Mouse (Mus musculus) cerebellum, adult 2 months (tissue): ENCODE data around the gene Kcnma1. TPM values are rescaled to one million over a fixed set of nuclear protein-coding genes. Genes with fewer than 3 reads are reported as not detected.

Experiments
- DNase-seq, 2 experiments: peaks; one replicate each; pipeline ENCODE4 v3.0.0; 2021
- H3K27ac ChIP-seq: fragments of 200-500 bp; 2 replicates; pipeline ENCODE4 v1.5.1; 2012; ENCODE audit warnings: low read length, control low read depth, inconsistent platforms; ENCODE audit not compliant: insufficient read depth
- H3K27me3 ChIP-seq: fragments of 200-500 bp; 2 replicates; pipeline ENCODE4 v1.6.1; 2012; ENCODE audit warnings: inconsistent platforms, mild to moderate bottlenecking, low read length, moderate library complexity; ENCODE audit not compliant: control insufficient read depth, insufficient read depth
- H3K4me1 ChIP-seq: fragments of 200-500 bp; 2 replicates; pipeline ENCODE4 v1.6.1; 2011; ENCODE audit warnings: low read length; ENCODE audit not compliant: control insufficient read depth, insufficient read depth
- H3K4me3 ChIP-seq: fragments of 200-500 bp; replicated peaks from 2 replicates; pipeline ENCODE3; 2011; ENCODE audit warnings: mild to moderate bottlenecking, low read depth, low read length, control low read depth; ENCODE audit not compliant: insufficient read depth
- CTCF ChIP-seq: fragments of 200-500 bp; IDR thresholded peaks from 2 replicates; pipeline ENCODE4 v1.5.1; 2011; ENCODE audit warnings: low read depth, mild to moderate bottlenecking, control low read depth, low read length, moderate library complexity, borderline replicate concordance; ENCODE audit not compliant: insufficient read depth
- POLR2A ChIP-seq: fragments of 200-500 bp; IDR thresholded peaks from 2 replicates; pipeline ENCODE4 v1.6.1; 2011; ENCODE audit warnings: low read length, control low read depth, borderline replicate concordance; ENCODE audit not compliant: insufficient read depth
- WGBS: fragments of 180-500 bp; shearing (Covaris S2); methylation state at CpG from one replicate; pipeline ENCODE4 v1.1.7; 2018; 5-methylcytosine and 5-hydroxymethylcytosine counted together
- polyA plus RNA-seq: library from polyadenylated mRNA; depleted of rRNA; stranded (reverse); fragments of >200 nt; gene quantifications from 2 replicates; pipeline ENCODE4 v1.2.3, GENCODE M21; 2012

The Kcnma1 gene
- polyA plus RNA-seq, 1 experiment: 40.4 TPM

DNA sequence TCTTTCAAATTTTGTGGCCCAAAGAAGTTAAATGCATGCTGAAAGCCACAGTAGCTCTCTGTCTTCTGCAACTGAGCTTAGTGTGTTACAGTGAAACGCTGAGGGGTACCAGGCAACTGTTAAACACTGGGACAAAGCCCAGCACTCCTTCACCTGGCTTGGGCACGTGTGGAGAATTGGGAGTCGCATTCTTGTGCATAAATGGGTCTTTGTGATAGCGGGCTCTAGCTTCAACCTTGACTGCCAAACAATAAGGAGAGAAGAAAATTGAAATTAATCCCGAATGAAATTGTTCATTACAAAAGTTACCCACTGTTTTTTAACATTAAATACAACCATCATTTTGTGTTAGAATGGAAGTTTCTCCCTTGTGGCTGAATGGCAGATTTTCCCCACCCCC lies 623.5 kb downstream of the Kcnma1 start:
- no peaks in the 10 kb centered on the region for H3K4me1 ChIP-seq

DNA sequence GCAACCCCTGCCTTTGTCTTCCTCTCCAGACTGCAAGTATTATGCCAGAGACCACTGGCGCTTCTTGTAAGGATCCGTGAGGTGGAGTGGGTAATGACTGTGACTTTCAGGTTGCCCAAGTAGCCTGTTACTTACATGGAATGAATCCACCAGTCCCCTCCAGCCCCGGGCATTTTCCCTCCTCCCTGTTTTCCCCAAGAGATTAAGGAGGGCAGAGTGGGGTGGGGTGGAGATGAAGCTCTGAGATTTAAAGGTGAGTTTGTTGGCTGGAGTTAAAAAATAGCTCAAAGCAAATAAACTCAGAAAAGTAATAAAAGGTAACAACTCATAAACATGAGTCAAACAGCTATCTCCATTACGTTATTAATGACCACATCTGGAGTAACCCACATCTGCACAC lies 624.1 kb downstream of the Kcnma1 start:
- Histone ChIP-seq H3K27ac (no peak overlapping the region), H3K27me3 (no peaks in the 10 kb centered on the region), H3K4me1 (no peaks in the 10 kb centered on the region), H3K4me3 (no peak overlapping the region)
- 68% methylated on average over 4 of the region's 4 CpGs for WGBS
- TF ChIP-seq POLR2A (no peak), CTCF (no peak)
- DNase-seq: no peak

More for the DNA sequence above, 623.5 kb downstream of the Kcnma1 start:
- Histone ChIP-seq H3K27me3 (no peaks in the 10 kb centered on the region), H3K27ac (no peak overlapping the region), H3K4me3 (no peak overlapping the region)
- no peak for DNase-seq
- TF ChIP-seq CTCF (no peak), POLR2A (no peak)
- WGBS: 66% methylated on average over 5 of the region's 5 CpGs

DNA sequence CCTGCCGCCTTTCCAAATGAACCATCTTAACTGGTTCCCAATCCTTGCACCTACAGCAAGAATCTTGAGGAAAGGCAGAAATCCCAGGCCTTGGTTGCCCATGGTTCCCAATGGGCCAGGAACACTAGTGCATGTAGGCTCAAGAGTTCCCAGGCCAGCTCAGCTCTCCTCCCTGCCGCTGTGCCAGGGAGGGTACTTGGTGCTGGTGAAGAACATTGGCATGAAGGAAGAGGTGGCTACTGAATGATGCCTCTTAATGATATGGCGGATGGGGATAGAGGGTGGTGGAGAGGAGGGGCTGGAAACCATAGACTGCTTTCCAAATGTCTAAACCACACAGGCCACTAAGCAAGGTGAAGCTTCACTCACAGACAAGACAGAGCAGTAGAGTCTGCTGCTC lies 627.5 kb downstream of the Kcnma1 start:
- Histone ChIP-seq H3K27me3 (no peaks in the 10 kb centered on the region), H3K4me3 (no peak overlapping the region), H3K27ac (no peak overlapping the region), H3K4me1 (no peaks in the 10 kb centered on the region)
- WGBS: 94% methylated on average over 3 of the region's 3 CpGs
- no peak for TF ChIP-seq CTCF
- TF ChIP-seq POLR2A: no peak
- DNase-seq: no peak

DNA sequence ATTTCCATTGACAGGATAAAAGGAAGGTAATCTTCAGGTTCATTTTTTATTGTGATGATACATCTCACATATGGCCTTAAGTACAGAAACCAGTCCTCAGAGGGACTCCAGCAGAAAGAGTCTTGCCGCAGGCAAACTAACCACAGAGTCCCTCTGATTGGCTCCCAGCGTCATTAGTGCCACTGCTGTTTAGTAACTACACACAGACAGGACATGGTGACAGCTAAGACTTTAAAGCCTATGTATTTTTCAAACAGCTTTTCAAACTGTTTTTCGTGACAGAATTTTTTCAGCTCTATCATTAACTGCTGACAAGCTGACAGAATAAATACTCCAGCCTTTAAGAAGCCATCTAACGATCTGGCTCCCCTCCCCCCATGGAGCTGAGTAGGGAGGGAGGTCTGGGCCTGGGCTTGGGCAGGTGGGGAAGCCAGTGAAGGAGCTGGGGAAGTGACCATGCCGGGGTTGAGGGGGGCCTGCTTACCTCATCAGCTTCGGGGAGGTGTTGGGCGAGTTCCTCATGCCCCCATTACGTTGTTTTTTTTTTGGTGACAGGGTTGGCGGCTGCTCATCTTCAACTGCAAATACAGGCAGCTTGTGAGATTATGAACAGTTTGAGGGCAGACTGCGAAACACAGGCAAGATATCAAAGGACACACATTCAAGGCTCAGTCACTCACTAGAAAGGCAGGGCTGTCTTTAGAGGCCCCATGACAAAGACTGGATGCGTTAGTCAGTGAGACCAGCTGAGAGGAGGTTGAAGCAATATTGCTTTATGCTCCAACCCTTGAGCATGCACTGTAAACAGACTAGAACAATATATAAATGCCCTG lies 628.3 kb downstream of the Kcnma1 start:
- H3K27me3 ChIP-seq: no peaks in the 10 kb centered on the region
- DNase-seq: no peak
- no peak overlapping the region for H3K27ac ChIP-seq
- TF ChIP-seq CTCF: no peak
- no peaks in the 10 kb centered on the region for H3K4me1 ChIP-seq
- H3K4me3 ChIP-seq: no peak overlapping the region
- WGBS: 59% methylated on average over 11 of the region's 11 CpGs

DNA sequence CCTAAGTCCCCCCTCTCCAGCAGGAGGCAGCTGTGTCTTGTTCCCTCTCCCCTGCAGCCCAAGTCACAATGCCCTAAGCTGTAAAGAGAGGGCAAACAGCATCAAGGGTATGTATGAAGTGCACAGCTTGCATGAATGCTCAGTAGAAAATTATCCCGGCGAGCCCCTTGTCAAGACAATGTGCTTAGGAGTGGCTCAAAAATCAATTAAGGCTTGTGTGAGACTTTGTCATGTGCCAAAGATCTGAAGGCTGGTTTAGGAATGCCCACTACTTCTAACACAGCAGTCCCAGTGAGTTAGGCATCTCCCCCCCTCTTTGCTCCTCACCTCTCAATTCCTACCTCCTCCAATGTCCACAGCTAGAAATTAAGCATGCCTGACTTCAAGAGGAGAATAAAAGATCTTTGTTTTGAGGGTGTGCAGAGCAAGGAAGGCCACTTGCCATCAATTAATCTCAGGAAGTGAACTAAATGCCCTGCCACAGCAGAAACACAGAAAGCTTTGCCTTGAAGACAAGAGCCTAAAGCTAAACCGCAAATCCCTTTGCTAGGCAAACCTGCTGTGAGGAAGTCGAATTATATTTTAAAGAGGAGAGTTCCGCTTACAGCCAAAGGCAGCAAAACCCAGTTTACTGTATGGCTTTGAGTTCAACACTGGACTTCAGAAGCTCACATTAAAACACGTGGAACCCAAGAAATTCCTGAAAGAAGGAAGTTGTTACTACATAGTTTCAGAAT lies 635.8 kb downstream of the Kcnma1 start:
- Histone ChIP-seq H3K4me3 (no peak overlapping the region), H3K27ac (no peak overlapping the region), H3K4me1 (no peaks in the 10 kb centered on the region), H3K27me3 (no peaks in the 10 kb centered on the region)
- 38% methylated on average over 6 of the region's 6 CpGs for WGBS
- TF ChIP-seq CTCF (no peak), POLR2A (no peak)
- DNase-seq: no peak

DNA sequence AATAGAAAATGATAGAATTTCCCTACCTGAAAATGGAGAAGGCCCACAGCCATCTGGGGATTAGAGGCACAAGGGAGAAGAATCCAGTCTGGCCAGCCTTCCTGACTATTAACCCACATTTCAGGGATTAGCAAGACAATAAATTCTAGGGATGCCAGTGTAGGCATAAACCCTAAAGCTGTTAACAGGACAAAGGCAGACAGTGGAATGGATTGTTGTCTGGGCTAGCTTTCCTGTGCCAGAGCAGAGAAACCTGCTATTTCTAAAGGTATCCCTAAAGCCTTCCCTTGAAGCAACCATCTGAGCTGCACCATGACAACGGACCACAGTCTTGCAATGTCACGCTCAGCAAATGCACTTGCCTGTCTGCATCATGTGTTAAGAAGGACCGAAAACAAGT lies 642.3 kb downstream of the Kcnma1 start:
- WGBS: 55% methylated on average over 3 of the region's 3 CpGs
- Histone ChIP-seq H3K4me3 (no peak overlapping the region), H3K27me3 (no peaks in the 10 kb centered on the region), H3K27ac (no peak overlapping the region), H3K4me1 (no peaks in the 10 kb centered on the region)
- no peak for DNase-seq
- TF ChIP-seq POLR2A (no peak), CTCF (no peak)

DNA sequence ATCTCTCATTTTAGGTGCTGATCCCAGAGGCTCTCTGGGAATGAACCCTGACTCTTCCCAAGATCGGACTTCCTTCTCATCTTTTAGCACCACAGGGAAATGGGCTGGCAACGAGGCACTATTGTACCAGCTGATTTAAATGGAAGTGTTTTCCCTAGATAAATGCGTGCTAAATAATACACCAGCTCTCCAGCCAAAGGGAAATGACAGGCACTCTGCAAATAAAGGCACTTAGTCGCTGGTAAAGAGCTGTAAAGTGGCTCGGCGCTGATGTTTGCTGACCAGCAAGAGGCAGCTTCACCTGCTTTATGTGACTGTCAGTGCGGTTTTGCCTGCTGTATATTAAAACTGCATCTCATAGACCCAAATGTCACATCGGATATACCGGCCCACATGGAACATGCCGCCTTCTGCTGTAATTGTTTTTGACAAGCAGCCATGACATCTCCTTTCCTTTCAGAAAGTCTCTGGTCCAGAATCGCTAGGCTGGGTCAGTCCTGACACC lies 653.7 kb downstream of the Kcnma1 start:
- Histone ChIP-seq H3K4me3 (no peak overlapping the region), H3K27me3 (no peaks in the 10 kb centered on the region), H3K27ac (no peak overlapping the region), H3K4me1 (no peaks in the 10 kb centered on the region)
- DNase-seq: no peak
- TF ChIP-seq CTCF (no peak), POLR2A (no peak)
- WGBS: 52% methylated on average over 11 of the region's 11 CpGs

DNA sequence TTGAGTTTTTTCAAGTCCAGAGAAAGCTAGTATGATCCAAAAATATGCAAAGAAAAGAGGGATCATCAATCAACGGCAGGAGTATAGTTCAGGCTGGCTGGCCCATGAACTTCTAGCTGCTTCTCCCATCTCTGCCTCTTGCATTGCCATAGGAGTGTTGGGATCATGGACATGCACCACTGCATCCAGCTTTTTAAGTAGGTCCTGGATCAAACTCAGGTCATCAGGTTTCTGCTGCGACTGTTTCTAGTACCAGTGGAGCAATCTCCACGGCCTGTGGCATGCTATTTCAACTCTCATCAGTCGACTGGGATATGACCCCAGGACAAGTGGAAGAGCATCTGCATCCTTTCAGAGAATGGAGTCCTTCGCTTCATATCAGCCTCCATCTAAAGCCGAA lies 655.5 kb downstream of the Kcnma1 start:
- no peak overlapping the region for H3K4me3 ChIP-seq
- WGBS: 92% methylated on average over 6 of the region's 6 CpGs
- H3K4me1 ChIP-seq: no peaks in the 10 kb centered on the region
- TF ChIP-seq CTCF (no peak), POLR2A (no peak)
- H3K27ac ChIP-seq: no peak overlapping the region
- H3K27me3 ChIP-seq: no peaks in the 10 kb centered on the region
- DNase-seq: no peak
